Mouse (Mus musculus) neural tube, embryonic 13.5 days (tissue): Measurements from ENCODE around the gene Ugt1a5. TPM values are rescaled to one million over a fixed set of nuclear protein-coding genes. Genes with fewer than 3 reads are reported as not detected.

Source experiments
- ATAC-seq: fragments of 200-750 bp; cut with Nextera tagmentation; 2 replicates; pipeline ENCODE4 v1.8.0; 2017; ENCODE audit warnings: low read depth, mild to moderate bottlenecking, moderate TSS enrichment, moderate library complexity
- H3K27ac ChIP-seq: fragments of 300-500 bp; sonication (generic); replicated peaks from 2 replicates; pipeline ENCODE4 v1.5.1; 2015; ENCODE audit warnings: moderate library complexity, mild to moderate bottlenecking, inconsistent platforms
- H3K27me3 ChIP-seq: fragments of 300-500 bp; sonication (generic); 2 replicates; pipeline ENCODE4 v1.6.1; 2015; ENCODE audit warnings: mild to moderate bottlenecking, inconsistent platforms
- H3K36me3 ChIP-seq: fragments of 300-500 bp; sonication (generic); 2 replicates; pipeline ENCODE4 v1.6.1; 2015; ENCODE audit warnings: mild to moderate bottlenecking, inconsistent platforms
- H3K4me1 ChIP-seq: fragments of 300-500 bp; sonication (generic); replicated peaks from 2 replicates; pipeline ENCODE4 v1.6.1; 2015; ENCODE audit warnings: inconsistent platforms
- H3K4me2 ChIP-seq: fragments of 300-500 bp; sonication (generic); 2 replicates; pipeline ENCODE4 v1.6.1; 2015; ENCODE audit warnings: inconsistent platforms, mild to moderate bottlenecking, moderate library complexity
- H3K4me3 ChIP-seq: fragments of 300-500 bp; sonication (generic); 2 replicates; pipeline ENCODE4 v1.5.1; 2015; ENCODE audit warnings: mild to moderate bottlenecking, inconsistent platforms
- H3K9ac ChIP-seq: fragments of 300-500 bp; sonication (generic); 2 replicates; pipeline ENCODE4 v1.6.1; 2015; ENCODE audit warnings: moderate library complexity, mild to moderate bottlenecking, inconsistent platforms
- H3K9me3 ChIP-seq: fragments of 300-500 bp; sonication (generic); 2 replicates; pipeline ENCODE4 v1.6.1; 2016; ENCODE audit warnings: inconsistent platforms
- WGBS: fragments of 180-500 bp; shearing (Covaris S2); methylation state at CpG from one replicate; pipeline ENCODE4 v1.1.7; 2015; 5-methylcytosine and 5-hydroxymethylcytosine counted together
- polyA plus RNA-seq: library from polyadenylated mRNA; unstranded; fragments of >200 nt; fragmentation: Nextera tagmentation; extraction: Ambion mirVana; gene quantifications from 2 replicates; pipeline ENCODE4 v1.2.1, GENCODE M21; 2015

Gene Ugt1a5
- polyA plus RNA-seq, 1 experiment from 2014 or later = not detected

DNA sequence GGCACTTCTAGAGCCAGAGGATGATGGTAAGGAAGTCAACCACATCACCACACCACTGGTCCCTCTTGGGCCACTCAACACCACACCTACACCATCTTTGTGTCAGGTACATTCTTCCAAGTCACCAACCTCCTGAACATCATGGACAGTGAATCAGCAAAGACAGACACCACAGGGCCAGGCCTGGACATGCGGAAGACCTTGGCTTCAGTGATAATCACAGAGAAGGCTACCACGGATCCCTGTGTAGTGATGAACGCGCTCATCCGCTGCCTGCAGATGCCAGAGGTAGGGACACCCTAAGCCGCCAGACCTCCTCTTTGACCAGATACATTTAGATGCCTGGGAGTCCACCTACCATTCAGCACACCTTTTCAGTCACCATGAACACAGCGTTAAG, 62.3 kb downstream of the Ugt1a5 start:
- 70% methylated on average over 7 of the region's 7 CpGs for WGBS
- Histone ChIP-seq H3K4me2 (no peak overlapping the region), H3K36me3 (no peaks in the 10 kb centered on the region), H3K27ac (no peak overlapping the region), H3K4me1 (no peaks in the 10 kb centered on the region), H3K9ac (no peak overlapping the region), H3K9me3 (peaks cover 79% of the 10 kb centered on the region), H3K4me3 (no peak overlapping the region), H3K27me3 (no peaks in the 10 kb centered on the region)
- no peak for ATAC-seq

DNA sequence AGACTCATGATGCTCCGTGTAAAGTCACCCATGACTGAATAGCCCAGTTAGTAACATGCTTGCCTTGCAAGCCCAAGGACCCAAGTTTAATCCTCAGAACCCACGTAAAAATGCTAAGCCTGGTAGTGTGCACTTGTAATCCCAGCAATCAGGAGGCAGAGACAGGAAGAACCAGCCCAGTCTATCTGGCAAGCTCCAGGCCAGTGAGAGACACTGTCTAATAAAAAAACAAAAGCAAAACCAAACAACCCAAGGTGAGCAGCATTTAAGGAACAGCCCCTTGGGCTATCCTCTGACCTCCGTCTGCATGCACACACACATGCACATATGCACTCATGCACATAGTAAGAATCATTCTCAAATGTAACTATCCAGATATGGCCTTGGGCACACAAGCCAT, 63.8 kb downstream of the Ugt1a5 start:
- WGBS = 82% methylated on average over 3 of the region's 3 CpGs
- H3K9ac ChIP-seq = no peak overlapping the region
- no peak overlapping the region for H3K4me3 ChIP-seq
- peaks cover 93% of the 10 kb centered on the region for H3K9me3 ChIP-seq
- no peak overlapping the region for H3K27ac ChIP-seq
- no peak overlapping the region for H3K4me2 ChIP-seq
- no peak for ATAC-seq
- H3K36me3 ChIP-seq = no peaks in the 10 kb centered on the region
- no peaks in the 10 kb centered on the region for H3K4me1 ChIP-seq
- no peaks in the 10 kb centered on the region for H3K27me3 ChIP-seq

DNA sequence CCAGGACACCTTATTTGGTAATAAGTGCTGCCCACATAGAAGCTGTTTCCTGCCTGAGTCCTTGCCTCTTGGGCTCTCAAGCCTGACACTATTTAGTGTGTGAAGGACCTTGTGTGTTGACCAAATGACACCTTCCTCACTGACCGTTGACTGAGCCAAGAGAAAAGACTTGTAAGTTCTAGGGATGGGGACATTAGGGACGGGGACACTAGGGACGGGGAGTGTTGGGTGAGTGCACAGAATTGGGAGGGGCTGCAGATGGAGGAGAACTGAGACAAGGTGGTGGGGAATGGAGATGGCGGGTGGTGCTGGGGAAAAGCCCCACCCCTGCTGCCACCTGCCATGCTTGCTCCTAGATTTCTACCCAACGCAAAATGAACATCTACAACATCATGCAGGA, 64.2 kb downstream of the Ugt1a5 start:
- 87% methylated on average over 5 of the region's 5 CpGs for WGBS
- no peak overlapping the region for H3K4me3 ChIP-seq
- no peak overlapping the region for H3K9ac ChIP-seq
- no peak overlapping the region for H3K27ac ChIP-seq
- H3K4me2 ChIP-seq = no peak overlapping the region
- no peaks in the 10 kb centered on the region for H3K36me3 ChIP-seq
- H3K27me3 ChIP-seq = no peaks in the 10 kb centered on the region
- no peak for ATAC-seq
- H3K9me3 ChIP-seq = peaks cover 98% of the 10 kb centered on the region
- no peaks in the 10 kb centered on the region for H3K4me1 ChIP-seq

GRCm38 (mm10) chr1:88230421-88230820, 64.6 kb downstream of the Ugt1a5 start:
- H3K36me3 ChIP-seq = no peaks in the 10 kb centered on the region
- ATAC-seq = no peak
- no peaks in the 10 kb centered on the region for H3K4me1 ChIP-seq
- WGBS = 76% methylated on average over 7 of the region's 7 CpGs
- peaks cover 100% of the 10 kb centered on the region for H3K9me3 ChIP-seq
- no peak overlapping the region for H3K27ac ChIP-seq
- no peaks in the 10 kb centered on the region for H3K27me3 ChIP-seq
- H3K4me3 ChIP-seq = no peak overlapping the region
- H3K9ac ChIP-seq = no peak overlapping the region
- H3K4me2 ChIP-seq = no peak overlapping the region

GRCm38 (mm10) chr1:88230981-88231802, 65.4 kb downstream of the Ugt1a5 start:
- H3K36me3 ChIP-seq = no peaks in the 10 kb centered on the region
- no peaks in the 10 kb centered on the region for H3K27me3 ChIP-seq
- no peak overlapping the region for H3K4me3 ChIP-seq
- WGBS = 78% methylated on average over 6 of the region's 6 CpGs
- no peak for ATAC-seq
- H3K9me3 ChIP-seq = peaks cover 100% of the 10 kb centered on the region
- H3K27ac ChIP-seq = no peak overlapping the region
- no peaks in the 10 kb centered on the region for H3K4me1 ChIP-seq
- no peak overlapping the region for H3K9ac ChIP-seq
- no peak overlapping the region for H3K4me2 ChIP-seq

DNA sequence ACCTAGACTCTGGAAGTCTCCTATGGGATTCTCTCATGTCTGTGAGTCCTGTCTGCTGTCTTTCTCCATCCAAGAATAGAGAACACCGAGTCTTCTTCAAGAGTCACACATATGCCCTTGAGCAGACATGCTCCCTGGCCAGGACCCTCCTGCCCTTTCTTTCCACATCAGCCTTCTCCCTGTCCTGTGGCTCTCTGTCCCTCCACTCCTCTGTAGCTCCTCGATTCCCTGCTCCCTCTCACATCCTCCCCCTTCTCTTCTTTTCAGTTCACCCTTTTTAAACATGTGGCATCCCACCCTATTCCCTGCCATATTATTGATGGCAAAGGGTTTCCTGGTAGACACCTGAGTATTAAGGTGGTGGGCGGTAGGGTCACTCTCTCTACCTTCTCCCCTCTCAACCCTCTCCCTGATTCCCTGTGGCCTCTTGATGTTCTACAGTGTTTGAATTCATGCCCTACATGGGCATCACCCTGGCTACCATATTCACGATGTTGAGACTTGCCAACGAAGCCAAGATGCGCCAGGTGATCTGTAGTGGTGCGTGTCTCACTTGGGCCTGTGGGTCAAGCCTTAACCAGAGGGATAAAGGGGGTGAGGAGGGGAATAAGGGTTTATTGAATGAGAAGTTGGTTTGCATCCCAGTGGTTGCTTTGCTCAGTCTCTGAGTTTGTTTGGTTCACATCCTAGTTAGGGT, 66.1 kb downstream of the Ugt1a5 start:
- Histone ChIP-seq H3K9me3 (peaks cover 97% of the 10 kb centered on the region), H3K4me3 (no peak overlapping the region), H3K27ac (no peak overlapping the region), H3K9ac (no peak overlapping the region), H3K36me3 (no peaks in the 10 kb centered on the region), H3K4me2 (no peak overlapping the region), H3K4me1 (no peaks in the 10 kb centered on the region), H3K27me3 (no peaks in the 10 kb centered on the region)
- WGBS = 69% methylated on average over 7 of the region's 7 CpGs
- ATAC-seq = no peak

DNA sequence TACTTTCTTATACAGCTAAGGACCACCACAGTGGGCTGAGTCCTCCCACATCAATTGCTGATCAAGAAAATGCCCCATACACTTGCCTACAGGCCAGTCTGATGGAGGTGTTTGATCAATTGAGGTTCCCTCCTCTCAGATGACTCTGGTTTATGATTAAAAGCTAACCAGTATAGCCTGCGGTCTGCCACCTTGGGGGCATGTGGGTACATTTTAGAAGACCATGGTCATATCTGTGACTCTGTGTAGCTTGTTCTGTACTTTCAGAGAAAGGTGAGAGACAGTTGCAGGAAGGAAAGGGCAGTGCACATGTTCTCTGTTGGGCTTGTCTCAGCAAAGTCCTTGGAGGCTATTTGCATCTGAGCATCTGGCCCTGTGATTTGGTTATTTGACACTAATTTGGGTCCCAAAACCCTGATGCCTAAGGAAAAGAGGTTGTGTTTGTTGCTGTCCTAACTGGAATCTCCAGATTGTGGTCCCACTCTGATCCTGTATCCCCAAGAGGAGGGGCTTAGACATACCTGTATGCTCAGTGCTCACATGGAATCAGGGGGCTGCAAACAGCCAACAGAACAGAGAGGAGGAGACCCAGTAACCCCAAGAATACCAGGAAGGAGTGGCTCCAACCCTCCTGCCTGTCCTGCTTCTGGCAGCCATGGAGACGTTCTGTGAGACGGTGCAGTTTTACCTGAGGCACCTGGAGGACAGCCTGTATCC, 67.0 kb downstream of the Ugt1a5 start:
- no peaks in the 10 kb centered on the region for H3K27me3 ChIP-seq
- no peaks in the 10 kb centered on the region for H3K4me1 ChIP-seq
- H3K27ac ChIP-seq = no peak overlapping the region
- H3K4me3 ChIP-seq = no peak overlapping the region
- 57% methylated on average over 3 of the region's 3 CpGs for WGBS
- H3K9me3 ChIP-seq = peaks cover 97% of the 10 kb centered on the region
- no peaks in the 10 kb centered on the region for H3K36me3 ChIP-seq
- no peak overlapping the region for H3K4me2 ChIP-seq
- no peak for ATAC-seq
- no peak overlapping the region for H3K9ac ChIP-seq

DNA sequence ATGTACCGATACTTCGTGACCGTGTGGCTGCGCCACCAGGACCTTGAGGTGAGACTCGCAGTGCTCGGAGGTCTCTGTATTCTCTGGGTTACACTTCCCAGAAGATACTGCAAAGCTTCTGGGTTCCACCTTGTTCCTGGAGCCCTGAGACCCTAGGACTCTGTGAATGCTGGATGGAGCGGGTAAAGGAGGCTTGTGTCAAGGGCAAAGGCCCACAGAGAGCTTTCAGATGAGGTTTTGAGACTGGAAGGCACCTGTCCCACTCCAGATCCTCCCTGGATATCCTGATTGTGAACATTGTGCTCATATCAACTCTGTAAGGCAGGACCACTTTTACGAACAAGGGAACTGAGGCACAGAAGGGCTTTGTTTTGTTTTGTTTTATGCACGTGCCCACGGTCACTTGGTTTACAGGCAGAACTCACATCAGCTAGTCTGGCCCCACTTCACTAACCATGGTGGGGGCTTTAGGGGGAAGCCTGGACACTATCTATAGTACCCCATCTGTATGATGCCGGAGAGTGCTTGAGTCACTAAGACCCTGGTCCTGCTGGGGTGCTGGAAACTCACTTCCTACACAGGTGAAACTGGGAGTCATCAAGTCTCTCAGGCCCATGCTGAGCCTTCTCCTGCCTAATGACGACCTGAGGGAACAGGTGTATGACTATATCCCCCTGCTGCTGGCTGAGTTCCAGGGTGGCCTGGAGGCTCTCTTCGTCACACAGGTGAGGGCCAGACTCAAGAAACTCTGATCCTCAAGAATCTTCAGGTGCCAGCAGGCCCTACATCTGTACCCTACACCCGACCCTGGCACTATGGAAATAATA, 67.8 kb downstream of the Ugt1a5 start:
- no peaks in the 10 kb centered on the region for H3K4me1 ChIP-seq
- WGBS = 69% methylated on average over 14 of the region's 14 CpGs
- H3K9ac ChIP-seq = no peak overlapping the region
- H3K4me3 ChIP-seq = no peak overlapping the region
- H3K27ac ChIP-seq = no peak overlapping the region
- no peak for ATAC-seq
- no peak overlapping the region for H3K4me2 ChIP-seq
- H3K27me3 ChIP-seq = no peaks in the 10 kb centered on the region
- no peaks in the 10 kb centered on the region for H3K36me3 ChIP-seq
- peaks cover 97% of the 10 kb centered on the region for H3K9me3 ChIP-seq

- H3K9me3 ChIP-seq = peaks cover 97% of the 10 kb centered on the region
- no peak overlapping the region for H3K9ac ChIP-seq
- WGBS = 68% methylated on average over 4 of the region's 4 CpGs
- ATAC-seq = no peak
- no peaks in the 10 kb centered on the region for H3K36me3 ChIP-seq
- no peak overlapping the region for H3K27ac ChIP-seq
- no peaks in the 10 kb centered on the region for H3K4me1 ChIP-seq
- H3K4me3 ChIP-seq = no peak overlapping the region
- no peaks in the 10 kb centered on the region for H3K27me3 ChIP-seq
- no peak overlapping the region for H3K4me2 ChIP-seq
Observed at GRCm38 (mm10) chr1:88234248-88234610, 68.4 kb downstream of the Ugt1a5 start.

DNA sequence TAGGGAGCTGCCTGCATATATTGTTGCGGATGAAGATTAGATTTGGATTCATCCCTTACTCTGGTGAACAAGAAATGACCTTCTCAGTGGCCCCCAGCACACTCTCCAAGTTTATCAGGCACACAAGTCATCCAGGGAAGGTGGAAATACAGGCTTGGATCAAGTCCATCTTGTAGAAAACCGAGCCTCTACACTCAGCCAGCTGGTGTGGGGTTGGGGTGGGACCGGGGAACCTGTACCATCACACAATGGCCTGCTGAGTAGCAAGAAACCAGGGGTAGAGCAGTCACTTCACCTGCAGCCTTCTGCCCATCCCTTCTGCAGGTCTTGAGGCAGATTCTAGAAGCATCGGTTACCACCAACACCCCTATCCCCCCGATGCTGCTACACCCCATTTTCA, 68.8 kb downstream of the Ugt1a5 start:
- no peak for ATAC-seq
- H3K4me2 ChIP-seq = no peak overlapping the region
- H3K4me3 ChIP-seq = no peak overlapping the region
- H3K27ac ChIP-seq = no peak overlapping the region
- peaks cover 97% of the 10 kb centered on the region for H3K9me3 ChIP-seq
- H3K9ac ChIP-seq = no peak overlapping the region
- WGBS = 45% methylated on average over 5 of the region's 5 CpGs
- no peaks in the 10 kb centered on the region for H3K4me1 ChIP-seq
- H3K36me3 ChIP-seq = no peaks in the 10 kb centered on the region
- H3K27me3 ChIP-seq = no peaks in the 10 kb centered on the region

GRCm38 (mm10) chr1:88235046-88235893, 69.5 kb downstream of the Ugt1a5 start:
- Histone ChIP-seq H3K9me3 (peaks cover 97% of the 10 kb centered on the region), H3K4me2 (no peak overlapping the region), H3K9ac (no peak overlapping the region), H3K27me3 (no peaks in the 10 kb centered on the region), H3K4me3 (no peak overlapping the region), H3K36me3 (no peaks in the 10 kb centered on the region), H3K27ac (no peak overlapping the region), H3K4me1 (no peaks in the 10 kb centered on the region)
- ATAC-seq = no peak
- WGBS = 66% methylated on average over 11 of the region's 11 CpGs
